Mouse (Mus musculus): Measurements from ENCODE around the gene Klk1b1.

- TF ChIP-seq POLR2A (IDR thresholded peaks at IDR 0.05; ENCODE audit: low read depth, low read length) (no peak), CTCF (IDR thresholded peaks at IDR 0.05; ENCODE audit: borderline replicate concordance, insufficient read depth, low read length) (no peak)
Measured at GRCm38 (mm10) chr7:43934747-43935146, 31.8 kb upstream of the Klk1b1 start.
